Mouse (Mus musculus) E14TG2a.4 (cell line): ENCODE measurements around the gene Smbd1.

Experiments used
- CTCF ChIP-seq: conservative IDR thresholded peaks from 2 replicates; pipeline ENCODE4 v1.5.1; 2014; ENCODE audit warnings: low read length
- NANOG ChIP-seq: IDR thresholded peaks from 2 replicates; pipeline ENCODE4 v1.6.1; 2014; ENCODE audit warnings: borderline replicate concordance, low read length, mixed read lengths
- POU5F1 ChIP-seq: IDR thresholded peaks from 2 replicates; pipeline ENCODE4 v1.6.1; 2014; ENCODE audit warnings: low read length, borderline replicate concordance

- TF ChIP-seq CTCF: no peak
- no peak for TF ChIP-seq NANOG
- TF ChIP-seq POU5F1: no peak
These were observed 4.3 kb upstream of the Smbd1 start for GRCm38 (mm10) chr16:32814539-32814938.
